Mouse (Mus musculus) adrenal gland, adult 18-20 months (tissue): Measurements from ENCODE around the gene Ube2j2. TPM values are rescaled to one million over a fixed set of nuclear protein-coding genes. Genes with fewer than 3 reads are reported as not detected.

Experiments
- microRNA-seq, 2 experiments: library from miRNA; unstranded; fragments of <30 nt; microRNA quantifications; one replicate each; pipeline ENCODE4 v1.2.0; 2021; ENCODE audit warnings: borderline number of aligned reads in 2 of 2
- total RNA-seq, 2 experiments: library from RNA; stranded (reverse); gene quantifications; 1 replicate in 1 of 2; 2 replicates in 1 of 2; pipeline ENCODE4 v1.2.3; 2021

Gene Ube2j2
- total RNA-seq, 2 experiments from 2014 or later, result 75.5 to 85.8 TPM

Small RNA genes within 50 kb of the gene (microRNA-seq; reads per million reads assigned to microRNA genes)
- gene Gm22991, result 0 reads per million in 2 experiments

Other genes starting within 250 kb of the Ube2j2 start
- gene Fndc10, start 249.5 kb upstream of the Ube2j2 start, total RNA-seq, result 10 to 100 TPM; 31.5 to 48.1 TPM
- 100 to 1,000 TPM in 1 of 2 experiments, 10 to 100 TPM in 1; 92.0 to 105 TPM for gene Ssu72, start 239.0 kb upstream of the Ube2j2 start, total RNA-seq
- under 1 TPM; 0.48 to 0.89 TPM for gene Tmem240, start 209.0 kb upstream of the Ube2j2 start, total RNA-seq
- gene Atad3a, start 182.7 kb upstream of the Ube2j2 start, total RNA-seq, result 10 to 100 TPM; 96.2 to 99.8 TPM
- 10 to 100 TPM in 1 of 2 experiments, 1 to 10 TPM in 1; 3.8 to 12.3 TPM for gene Vwa1, start 169.1 kb upstream of the Ube2j2 start, total RNA-seq
- gene Tmem88b, start 158.0 kb upstream of the Ube2j2 start, total RNA-seq, result under 1 TPM; 0.56 to 0.70 TPM
- gene Ankrd65, start 153.4 kb upstream of the Ube2j2 start, total RNA-seq, result not detected
- gene Mrpl20, start 141.0 kb upstream of the Ube2j2 start, total RNA-seq, result 100 to 1,000 TPM; 143 to 148 TPM
- 100 to 1,000 TPM; 112 to 146 TPM for gene Ccnl2, start 131.3 kb upstream of the Ube2j2 start, total RNA-seq
- gene Aurkaip1, start 112.6 kb upstream of the Ube2j2 start, total RNA-seq, result 100 to 1,000 TPM; 142 to 164 TPM
- 10 to 100 TPM; 40.0 to 43.1 TPM for gene Mxra8, start 104.2 kb upstream of the Ube2j2 start, total RNA-seq
- 10 to 100 TPM; 62.3 to 87.0 TPM for gene Dvl1, start 96.4 kb upstream of the Ube2j2 start, total RNA-seq
- gene Tas1r3, start 80.5 kb upstream of the Ube2j2 start, total RNA-seq, result under 1 TPM; 0.27 to 0.42 TPM
- 10 to 100 TPM; 16.9 to 17.5 TPM for gene Cptp, start 74.4 kb upstream of the Ube2j2 start, total RNA-seq
- gene Ints11, start 74.3 kb upstream of the Ube2j2 start, total RNA-seq, result 10 to 100 TPM; 26.4 to 29.7 TPM
- 10 to 100 TPM; 28.1 to 32.8 TPM for gene Pusl1, start 52.0 kb upstream of the Ube2j2 start, total RNA-seq
- gene Acap3, start 52.0 kb upstream of the Ube2j2 start, total RNA-seq, result 10 to 100 TPM; 17.2 to 19.3 TPM
- gene C1qtnf12, start 18.5 kb downstream of the Ube2j2 start, total RNA-seq, result 10 to 100 TPM; 69.5 to 94.3 TPM
- 1 to 10 TPM; 5.9 to 6.1 TPM for gene B3galt6, start 48.8 kb downstream of the Ube2j2 start, total RNA-seq
- 100 to 1,000 TPM; 227 to 290 TPM for gene Sdf4, start 49.0 kb downstream of the Ube2j2 start, total RNA-seq
- under 1 TPM; 0.29 to 0.66 TPM for gene Tnfrsf4, start 70.0 kb downstream of the Ube2j2 start, total RNA-seq
- not detected for gene Tnfrsf18, start 82.3 kb downstream of the Ube2j2 start, total RNA-seq
- under 1 TPM in 1 of 2 experiments, not detected in 1; 0.35 TPM for gene Ttll10, start 115.6 kb downstream of the Ube2j2 start, total RNA-seq
- gene 9430015G10Rik, start 166.2 kb downstream of the Ube2j2 start, total RNA-seq, result 10 to 100 TPM in 1 of 2 experiments, 1 to 10 TPM in 1; 9.6 to 12.9 TPM
- under 1 TPM in 1 of 2 experiments, not detected in 1; 0.10 TPM for gene Rnf223, start 186.7 kb downstream of the Ube2j2 start, total RNA-seq